Mouse (Mus musculus) kidney, postnatal 0 days (tissue): ENCODE data around the gene Prkca. TPM values are rescaled to one million over a fixed set of nuclear protein-coding genes. Genes with fewer than 3 reads are reported as not detected.
"Not testable (repeated sequence)": the region's sequence is repeated elsewhere in the genome, so short reads cannot be mapped to it uniquely, and the experiment has no call there.

Experiments used
- ATAC-seq: fragments of 200-750 bp; cut with Nextera tagmentation; replicated peaks from 2 replicates; pipeline ENCODE4 v1.8.0; 2017; ENCODE audit warnings: low read depth, moderate number of reproducible peaks, moderate TSS enrichment, moderate library complexity; ENCODE audit not compliant: low FRiP score
- DNase-seq: peaks from one replicate; pipeline ENCODE4 v3.0.0-alpha.2; 2016; ENCODE audit warnings: low spot score
- H3K27ac ChIP-seq: fragments of 300-500 bp; sonication (generic); 2 replicates; pipeline ENCODE4 v1.5.1; 2014; ENCODE audit warnings: mild to moderate bottlenecking
- H3K27me3 ChIP-seq: fragments of 300-500 bp; sonication (generic); 2 replicates; pipeline ENCODE4 v1.6.1; 2014; ENCODE audit warnings: low read length, mixed read lengths; ENCODE audit not compliant: insufficient read depth
- H3K36me3 ChIP-seq: fragments of 300-500 bp; sonication (generic); 2 replicates; pipeline ENCODE4 v1.6.1; 2014; ENCODE audit warnings: low read length, mixed read lengths; ENCODE audit not compliant: insufficient read depth
- H3K4me1 ChIP-seq: fragments of 300-500 bp; sonication (generic); replicated peaks from 2 replicates; pipeline ENCODE4 v1.6.1; 2014; ENCODE audit warnings: antibody characterized with exemption, low read length, mixed read lengths; ENCODE audit not compliant: insufficient read depth
- H3K4me2 ChIP-seq: fragments of 300-500 bp; sonication (generic); 2 replicates; pipeline ENCODE4 v1.6.1; 2014; ENCODE audit warnings: mild to moderate bottlenecking, low read length, moderate library complexity, mixed read lengths
- H3K4me3 ChIP-seq: fragments of 300-500 bp; sonication (generic); replicated peaks from 2 replicates; pipeline ENCODE4 v1.5.1; 2014; ENCODE audit warnings: low read depth, low read length
- H3K9ac ChIP-seq: fragments of 300-500 bp; sonication (generic); 2 replicates; pipeline ENCODE4 v1.6.1; 2014; ENCODE audit warnings: low read depth, low read length
- H3K9me3 ChIP-seq: fragments of 300-500 bp; sonication (generic); replicated peaks from 2 replicates; pipeline ENCODE4 v1.6.1; 2016; ENCODE audit warnings: low read length, inconsistent platforms, mixed read lengths
- CTCF ChIP-seq: IDR thresholded peaks from 2 replicates; pipeline ENCODE4 v1.5.1; 2016; ENCODE audit warnings: antibody characterized with exemption, low read depth, mild to moderate bottlenecking, moderate library complexity
- whole genome bisulfite sequencing: fragments of 180-500 bp; shearing (Covaris S2); extraction: QIAGEN DNeasy Blood & Tissue Kit; methylation state at CpG from one replicate; pipeline ENCODE4 v1.1.7; 2014; 5-methylcytosine and 5-hydroxymethylcytosine counted together
- polyA plus RNA-seq: library from polyadenylated mRNA; unstranded; fragments of >200 nt; fragmentation: Nextera tagmentation; extraction: Ambion mirVana; gene quantifications from 2 replicates; pipeline ENCODE4 v1.2.1, GENCODE M21; 2015

Gene Prkca
- polyA plus RNA-seq, 1 experiment from 2014 or later = 9.3 TPM

GRCm38 (mm10) chr11:108091238-108091637 lies 252.5 kb downstream of the Prkca start:
- Histone ChIP-seq H3K9ac (no peak overlapping the region), H3K36me3 (no peaks in the 10 kb centered on the region), H3K4me1 (no peaks in the 10 kb centered on the region), H3K27ac (no peak overlapping the region), H3K4me2 (no peak overlapping the region), H3K9me3 (no peaks in the 10 kb centered on the region), H3K27me3 (no peaks in the 10 kb centered on the region), H3K4me3 (no peak overlapping the region)
- no peak for TF ChIP-seq CTCF
- ATAC-seq (no peak), DNase-seq (no peak)
- 91% methylated on average over 3 of the region's 3 CpGs for WGBS

GRCm38 (mm10) chr11:108090706-108091105 lies 253.0 kb downstream of the Prkca start:
- TF ChIP-seq CTCF = no peak
- Histone ChIP-seq H3K27ac (no peak overlapping the region), H3K4me2 (no peak overlapping the region), H3K4me1 (no peaks in the 10 kb centered on the region), H3K9me3 (no peaks in the 10 kb centered on the region), H3K27me3 (no peaks in the 10 kb centered on the region), H3K4me3 (no peak overlapping the region), H3K9ac (no peak overlapping the region), H3K36me3 (no peaks in the 10 kb centered on the region)
- 38% methylated on average over 8 of the region's 8 CpGs for WGBS
- ATAC-seq (no peak), DNase-seq (no peak)

GRCm38 (mm10) chr11:108088063-108088462 lies 255.7 kb downstream of the Prkca start:
- DNase-seq = no peak
- ATAC-seq = no peak

GRCm38 (mm10) chr11:108087105-108087700 lies 256.5 kb downstream of the Prkca start:
- 79% methylated on average over 1 of the region's 1 CpGs for WGBS
- H3K9ac ChIP-seq, H3K27me3 ChIP-seq, DNase-seq, H3K36me3 ChIP-seq, H3K9me3 ChIP-seq, H3K4me1 ChIP-seq, H3K4me3 ChIP-seq, H3K4me2 ChIP-seq, H3K27ac ChIP-seq, ATAC-seq: not testable (repeated sequence)

More at GRCm38 (mm10) chr11:108088063-108088462, 255.7 kb downstream of the Prkca start:
- Histone ChIP-seq H3K9me3 (no peaks in the 10 kb centered on the region), H3K36me3 (no peaks in the 10 kb centered on the region), H3K4me1 (no peaks in the 10 kb centered on the region), H3K4me2 (no peak overlapping the region), H3K27me3 (no peaks in the 10 kb centered on the region), H3K27ac (no peak overlapping the region), H3K9ac (no peak overlapping the region), H3K4me3 (no peak overlapping the region)
- no peak for TF ChIP-seq CTCF
- WGBS = 93% methylated on average over 5 of the region's 5 CpGs

GRCm38 (mm10) chr11:108082673-108083072 lies 261.1 kb downstream of the Prkca start:
- no peak for DNase-seq
- TF ChIP-seq CTCF = no peak
- Histone ChIP-seq H3K4me1 (no peaks in the 10 kb centered on the region), H3K36me3 (no peaks in the 10 kb centered on the region), H3K4me3 (no peak overlapping the region), H3K27me3 (no peaks in the 10 kb centered on the region), H3K9me3 (no peaks in the 10 kb centered on the region), H3K27ac (no peak overlapping the region), H3K9ac (no peak overlapping the region), H3K4me2 (no peak overlapping the region)
- no peak for ATAC-seq

GRCm38 (mm10) chr11:108079946-108080650 lies 263.6 kb downstream of the Prkca start:
- 91% methylated on average over 5 of the region's 5 CpGs for WGBS
- Histone ChIP-seq H3K9me3 (no peaks in the 10 kb centered on the region), H3K27ac (no peak overlapping the region), H3K27me3 (no peaks in the 10 kb centered on the region), H3K36me3 (no peaks in the 10 kb centered on the region), H3K4me3 (no peak overlapping the region), H3K4me2 (no peak overlapping the region), H3K4me1 (no peaks in the 10 kb centered on the region), H3K9ac (no peak overlapping the region)
- DNase-seq (no peak), ATAC-seq (no peak)
- no peak for TF ChIP-seq CTCF
